Mouse (Mus musculus) embryo, embryonic 10 days (tissue): ENCODE measurements around the gene Sypl.
A peak's percentile ranks its signal among the peaks of the same experiment; 100 is the strongest.

Experiments used
- DNase-seq: peaks from one replicate; pipeline ENCODE4 v3.0.0-alpha.2; 2015; ENCODE audit warnings: low spot score

Gene Sypl

DNA sequence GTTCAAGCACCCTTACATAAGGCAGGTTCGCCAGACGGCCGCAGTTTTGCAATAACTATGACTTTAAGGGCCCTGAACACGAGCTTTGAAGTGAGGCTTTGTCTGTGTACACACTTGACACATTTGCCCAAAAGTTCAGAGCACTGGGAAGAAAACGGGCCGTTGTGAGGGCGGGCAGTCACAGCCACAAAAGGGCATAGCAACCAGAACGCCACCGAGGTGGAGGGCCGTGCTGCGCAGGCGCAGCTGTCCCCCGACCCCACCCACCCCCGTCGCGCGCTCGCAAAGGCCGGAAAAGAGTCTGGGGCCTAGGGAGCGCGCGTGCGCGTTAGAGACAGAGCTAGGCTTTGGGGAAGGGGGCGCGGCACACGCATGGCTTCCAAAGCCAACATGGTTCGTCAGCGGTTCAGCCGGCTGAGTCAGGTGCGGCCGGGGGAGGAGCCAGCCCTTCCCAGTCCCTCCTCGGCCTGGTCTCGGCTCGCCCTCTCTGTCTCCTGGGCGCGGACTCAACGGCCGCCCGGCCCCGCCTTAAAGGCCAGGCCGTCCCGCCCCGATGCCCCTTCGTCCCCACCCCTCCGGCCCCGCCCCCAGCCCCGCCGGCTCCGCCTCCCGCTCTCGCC lies at the start of gene Sypl:
Gene Sypl, plus strand, starts transcription at position 296 of the 620 bp plus-strand sequence.
- DNase-seq = peak; percentile 98

- no peak for DNase-seq
Measured at GRCm38 (mm10) chr12:32909686-32910085, 44.0 kb upstream of the Sypl start.

GRCm38 (mm10) chr12:32910092-32910491 lies 43.6 kb upstream of the Sypl start:
- DNase-seq = peak; percentile 89

DNA sequence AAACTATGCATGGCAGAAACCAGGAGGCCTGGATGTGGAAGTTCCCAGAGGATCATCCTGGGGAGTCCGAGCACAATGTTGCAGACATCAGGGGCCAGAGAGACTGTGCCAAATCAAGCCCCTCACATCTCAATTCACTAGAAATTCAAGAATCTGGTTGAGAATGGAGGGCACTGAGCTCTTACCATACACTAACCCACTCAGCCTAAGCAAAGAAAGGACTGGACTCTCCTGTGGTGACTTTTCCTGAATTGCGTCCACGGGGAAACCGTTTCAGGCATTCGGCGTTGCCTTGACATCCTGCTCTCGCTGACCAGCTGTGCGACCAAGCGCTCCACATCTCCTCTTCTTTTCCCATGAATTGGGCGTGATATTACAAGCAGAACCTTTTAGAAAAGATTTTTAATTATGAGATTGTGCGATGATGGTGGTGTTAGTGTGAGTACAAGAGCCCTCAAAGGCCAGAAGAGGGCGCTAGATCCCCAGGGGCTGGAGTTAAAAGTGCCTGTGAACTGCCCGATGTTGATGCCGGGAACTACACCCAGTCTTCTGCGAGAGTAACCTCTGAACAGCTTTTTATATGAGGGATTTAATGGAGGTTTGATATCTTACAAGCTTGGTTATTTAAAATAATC lies 43.0 kb upstream of the Sypl start:
- peak; percentile 83 for DNase-seq

DNA sequence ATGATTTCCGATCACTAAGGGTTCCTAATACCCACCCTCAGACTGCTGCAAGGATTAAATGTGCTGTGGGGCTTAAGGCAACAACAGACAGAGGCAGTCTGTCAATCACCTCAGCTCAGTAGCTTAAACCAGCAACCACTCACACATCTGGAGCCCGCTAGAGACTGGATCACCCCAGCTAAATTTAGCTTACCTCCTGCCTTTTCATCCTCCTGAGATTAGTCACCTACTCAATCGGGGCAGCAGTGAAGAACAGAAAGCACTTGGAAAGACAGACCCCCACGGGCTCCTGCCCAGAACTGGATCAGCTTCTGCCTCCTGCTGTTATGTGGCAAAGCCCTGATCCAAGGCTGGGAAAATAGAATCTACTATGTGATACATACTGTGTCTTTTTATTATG lies 42.1 kb upstream of the Sypl start:
- no peak for DNase-seq

GRCm38 (mm10) chr12:32912772-32913171 lies 40.9 kb upstream of the Sypl start:
- DNase-seq = no peak

DNA sequence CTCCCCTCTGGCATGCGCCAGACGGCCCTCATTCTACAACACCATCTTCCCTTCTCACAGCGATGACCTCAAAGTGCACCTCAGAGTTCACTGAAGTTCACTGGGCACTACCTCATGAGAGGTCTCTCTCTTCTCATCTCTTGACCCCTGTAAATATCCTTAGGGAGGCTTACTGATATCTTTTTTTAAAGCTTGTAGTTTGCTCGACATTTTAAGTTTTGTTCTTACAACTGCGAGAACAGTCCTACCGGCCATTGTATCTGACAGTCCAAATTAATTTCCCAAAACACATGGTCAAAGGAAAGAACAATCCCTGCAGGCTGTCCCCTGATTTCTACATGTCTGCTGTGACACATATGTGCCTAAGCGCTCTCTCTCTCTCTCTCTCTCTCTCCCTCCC lies 35.0 kb upstream of the Sypl start:
- no peak for DNase-seq

- DNase-seq = peak; percentile 13
Measured at GRCm38 (mm10) chr12:32919091-32919490, 34.6 kb upstream of the Sypl start.

DNA sequence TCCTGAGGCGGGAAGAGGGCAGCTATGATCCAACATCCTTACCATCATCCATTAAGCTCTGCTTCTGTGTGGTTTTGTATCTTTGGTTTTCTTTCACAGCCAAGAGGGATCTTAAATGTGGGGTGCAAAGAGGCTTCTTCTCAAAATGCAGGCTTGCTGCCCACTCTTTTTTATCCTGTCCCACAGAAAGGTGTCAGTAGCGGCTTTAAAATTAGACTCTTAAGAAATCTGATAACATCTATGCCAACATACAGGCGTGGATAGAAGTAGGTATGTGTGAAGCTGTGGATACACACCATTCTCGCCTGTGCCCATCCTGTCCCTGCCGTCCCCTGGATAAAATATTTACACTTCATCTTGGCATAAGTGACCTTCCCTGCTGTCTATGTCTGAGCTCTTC lies 34.2 kb upstream of the Sypl start:
- no peak for DNase-seq

DNA sequence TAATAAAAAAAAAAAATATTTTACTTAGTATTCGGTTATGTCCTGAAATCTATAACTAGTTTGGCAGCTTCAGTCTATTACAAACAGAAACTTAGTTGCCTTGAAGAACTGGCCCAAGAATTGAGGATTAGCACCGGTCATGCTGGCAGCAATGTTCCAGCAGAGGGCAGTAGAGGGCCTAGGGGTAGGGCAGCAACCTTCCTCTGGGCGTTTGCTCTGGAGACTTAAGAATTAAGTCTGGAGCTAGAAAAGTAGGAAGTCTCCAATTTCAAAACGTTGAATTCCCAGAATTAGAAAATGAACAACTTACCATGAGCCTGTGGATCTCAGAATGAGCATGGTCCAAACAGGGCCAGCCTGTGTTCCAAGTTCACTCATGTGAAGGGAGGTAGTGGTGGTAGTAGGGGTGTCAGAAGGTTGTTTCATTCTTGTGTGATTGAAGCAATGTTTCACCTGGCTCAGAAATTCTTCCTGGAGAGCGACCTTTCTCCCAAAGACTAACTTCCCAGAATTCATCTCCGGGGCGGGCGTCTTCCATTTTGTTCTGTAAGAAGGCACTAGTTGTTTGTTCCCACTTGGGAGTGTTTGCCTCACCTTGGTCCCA lies 33.4 kb upstream of the Sypl start:
- peak; percentile 68 for DNase-seq

GRCm38 (mm10) chr12:32921071-32921470 lies 32.6 kb upstream of the Sypl start:
- DNase-seq = no peak

- DNase-seq = no peak
Measured at GRCm38 (mm10) chr12:32921532-32922131, 32.1 kb upstream of the Sypl start.

DNA sequence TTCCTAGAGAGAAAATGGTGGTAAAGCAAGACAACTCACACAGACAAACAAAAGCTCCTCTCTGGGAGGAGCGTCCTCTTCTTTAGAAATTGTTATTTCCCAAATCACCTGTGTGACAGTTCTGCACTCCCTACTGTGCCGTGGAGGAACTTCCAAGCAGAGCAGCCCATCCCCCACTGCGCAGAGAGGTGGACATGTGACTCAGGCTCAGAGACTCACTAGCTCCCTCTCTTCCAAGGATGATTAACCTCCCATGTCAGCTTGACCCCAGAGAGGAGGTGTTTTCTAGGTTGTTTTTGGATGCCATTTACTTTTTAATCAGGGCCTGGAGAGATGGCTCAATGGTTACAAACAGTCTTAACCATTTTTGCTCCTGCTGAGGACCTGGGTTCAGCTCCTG lies 29.4 kb upstream of the Sypl start:
- peak; percentile 18 for DNase-seq

GRCm38 (mm10) chr12:32926331-32927172 lies 27.1 kb upstream of the Sypl start:
- DNase-seq = peak; percentile 16

DNA sequence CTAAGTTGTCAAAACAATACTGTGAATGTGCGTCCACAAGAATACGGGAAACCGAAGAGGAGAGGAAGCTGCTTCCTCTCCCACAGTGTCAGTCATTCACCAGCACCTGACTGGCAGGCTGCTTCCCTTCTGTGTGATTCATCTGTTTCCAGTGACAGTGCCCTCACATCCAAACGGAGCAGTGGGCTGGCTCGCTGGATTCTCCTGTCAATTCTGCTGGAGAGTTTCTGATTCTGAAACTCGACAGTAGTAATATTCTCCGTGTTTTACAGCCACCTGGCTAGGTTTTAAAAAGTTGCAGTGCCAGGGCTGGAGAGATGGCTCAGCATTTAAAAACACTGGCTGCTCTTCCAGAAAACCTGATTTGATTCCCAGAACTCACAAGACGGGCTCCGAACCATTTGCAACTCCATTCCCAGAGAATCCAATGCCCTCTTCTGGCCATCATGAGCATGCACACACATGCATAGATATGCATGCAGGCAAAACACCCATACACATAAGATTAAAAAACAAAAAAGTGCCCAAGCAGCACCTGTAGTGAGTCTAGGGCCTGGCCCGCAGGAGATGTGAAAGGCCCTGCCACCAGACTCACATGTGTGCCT lies 26.4 kb upstream of the Sypl start:
- no peak for DNase-seq

- DNase-seq = no peak
Measured at GRCm38 (mm10) chr12:32928180-32928579, 25.5 kb upstream of the Sypl start.

DNA sequence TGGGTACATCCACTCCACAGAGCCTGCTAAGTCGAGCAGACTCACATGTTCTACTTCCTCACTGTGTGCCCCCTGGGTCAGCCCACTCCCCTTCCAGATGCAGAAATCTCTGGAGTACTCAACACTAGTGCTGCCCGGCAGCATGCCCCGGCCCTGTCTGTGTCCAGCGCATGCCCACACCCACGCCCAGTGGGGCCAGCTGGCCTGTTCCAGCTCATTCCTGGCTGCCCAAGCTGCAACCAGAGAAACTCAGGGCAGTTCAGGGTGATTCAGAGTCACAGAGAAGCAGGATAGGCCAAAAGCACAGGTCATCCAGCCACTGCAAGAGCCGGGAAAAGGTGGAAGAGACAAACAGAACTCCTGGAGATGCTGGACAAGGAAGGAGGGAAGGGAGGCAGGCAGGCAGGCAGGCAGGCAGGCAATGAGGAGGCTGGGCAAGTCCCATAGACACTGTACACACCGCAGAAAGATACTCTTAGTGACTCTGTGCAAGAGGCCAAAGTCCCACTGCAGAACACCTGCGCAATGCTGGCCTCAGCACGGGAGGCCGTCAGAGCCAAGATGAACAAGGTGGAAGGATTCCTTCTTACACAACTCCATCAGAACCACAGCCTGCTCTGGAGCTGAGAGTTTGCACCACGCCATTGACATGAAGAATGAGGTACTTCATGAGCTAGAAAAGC lies 23.7 kb upstream of the Sypl start:
- no peak for DNase-seq

DNA sequence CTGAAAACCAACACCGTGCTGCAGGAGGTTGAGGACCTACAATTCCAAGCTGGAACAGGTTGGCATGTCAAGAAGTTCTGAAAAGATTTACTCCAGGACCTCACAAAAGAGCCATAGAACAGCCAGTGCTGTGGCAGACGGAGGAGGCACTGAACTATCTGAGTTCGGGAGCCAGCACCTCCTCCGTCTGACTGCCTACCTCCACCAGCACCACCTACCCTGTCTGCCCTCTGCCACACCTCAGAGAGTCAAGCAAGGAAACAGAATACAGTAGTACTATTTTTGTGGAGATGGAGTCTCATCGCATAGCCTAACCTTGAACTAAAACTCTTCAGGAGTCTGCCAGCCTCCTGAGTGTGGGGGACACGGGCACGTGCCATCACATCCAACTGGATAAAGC lies 23.1 kb upstream of the Sypl start:
- no peak for DNase-seq

DNA sequence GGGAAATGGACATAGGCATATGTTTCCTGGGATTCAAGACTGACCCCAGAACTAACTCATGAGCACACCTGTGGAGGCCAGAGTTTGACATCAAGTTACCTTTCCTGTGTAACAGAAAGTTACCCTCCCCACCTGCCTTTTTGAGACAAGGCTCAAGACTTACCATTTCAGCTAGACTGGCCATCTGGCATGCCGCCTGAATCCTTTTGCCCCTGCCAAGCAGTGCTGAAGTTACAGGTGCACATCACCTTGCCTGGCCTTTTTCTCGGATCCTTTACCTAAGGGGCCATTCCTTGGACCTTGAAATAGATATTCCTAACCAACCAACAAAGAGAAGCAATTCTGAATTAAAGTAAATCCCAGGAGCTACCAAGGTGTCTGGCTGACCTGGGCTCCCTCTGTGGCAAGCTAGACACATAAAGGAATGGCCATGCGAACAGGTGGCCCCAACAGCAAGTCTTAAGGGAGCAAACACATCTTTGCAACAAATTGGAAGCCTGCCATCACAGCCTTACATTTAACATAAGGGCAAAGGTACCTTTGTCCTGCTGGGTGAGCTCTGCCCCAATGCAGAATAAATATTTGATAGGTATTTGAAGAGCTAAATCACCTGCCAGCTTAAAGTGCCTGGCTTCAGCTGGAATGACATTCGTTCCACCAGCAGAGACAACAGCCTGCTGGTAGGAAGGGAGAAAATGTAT lies 17.3 kb upstream of the Sypl start:
- DNase-seq = no peak

- no peak for DNase-seq
Measured at GRCm38 (mm10) chr12:32941141-32941540, 12.6 kb upstream of the Sypl start.

GRCm38 (mm10) chr12:32943347-32943746 lies 10.3 kb upstream of the Sypl start:
- no peak for DNase-seq
